Mouse (Mus musculus) lung, embryonic 14.5 days (tissue): ENCODE data around the gene Ptprs. TPM values are rescaled to one million over a fixed set of nuclear protein-coding genes. Genes with fewer than 3 reads are reported as not detected.
"Not testable (repeated sequence)": the region's sequence is repeated elsewhere in the genome, so short reads cannot be mapped to it uniquely, and the experiment has no call there.

Source experiments
- ATAC-seq: fragments of 200-750 bp; cut with Nextera tagmentation; 2 replicates; pipeline ENCODE4 v1.8.0; 2017; ENCODE audit warnings: mild to moderate bottlenecking, moderate TSS enrichment, moderate library complexity; ENCODE audit not compliant: insufficient read depth
- DNase-seq: peaks from one replicate; pipeline ENCODE4 v3.0.0-alpha.2; 2015
- H3K27ac ChIP-seq: fragments of 300-500 bp; sonication (generic); 2 replicates; pipeline ENCODE4 v1.5.1; 2014; ENCODE audit warnings: low read depth, mild to moderate bottlenecking, moderate library complexity
- H3K27me3 ChIP-seq: fragments of 300-500 bp; sonication (generic); 2 replicates; pipeline ENCODE4 v1.6.1; 2014; ENCODE audit warnings: low read length, control low read depth; ENCODE audit not compliant: insufficient read depth
- H3K36me3 ChIP-seq: fragments of 300-500 bp; sonication (generic); 2 replicates; pipeline ENCODE4 v1.6.1; 2014; ENCODE audit warnings: control low read depth; ENCODE audit not compliant: insufficient read depth
- H3K4me1 ChIP-seq: fragments of 300-500 bp; sonication (generic); 2 replicates; pipeline ENCODE4 v1.6.1; 2014; ENCODE audit warnings: antibody characterized with exemption, control low read depth; ENCODE audit not compliant: insufficient read depth
- H3K4me2 ChIP-seq: fragments of 300-500 bp; sonication (generic); 2 replicates; pipeline ENCODE4 v1.6.1; 2014; ENCODE audit warnings: mild to moderate bottlenecking
- H3K4me3 ChIP-seq: fragments of 300-500 bp; sonication (generic); 2 replicates; pipeline ENCODE4 v1.5.1; 2014; ENCODE audit warnings: low read depth, low read length
- H3K9ac ChIP-seq: fragments of 300-500 bp; sonication (generic); 2 replicates; pipeline ENCODE4 v1.6.1; 2014
- H3K9me3 ChIP-seq: fragments of 300-500 bp; sonication (generic); 2 replicates; pipeline ENCODE4 v1.6.1; 2016; ENCODE audit warnings: low read depth, low read length, control low read depth
- CTCF ChIP-seq: IDR thresholded peaks from 2 replicates; pipeline ENCODE4 v1.5.1; 2016; ENCODE audit warnings: antibody characterized with exemption, low read depth
- WGBS: fragments of 180-500 bp; shearing (Covaris S2); extraction: QIAGEN DNeasy Blood & Tissue Kit; methylation state at CpG from one replicate; pipeline ENCODE4 v1.1.7; 2014; 5-methylcytosine and 5-hydroxymethylcytosine counted together
- polyA plus RNA-seq: library from polyadenylated mRNA; unstranded; fragments of >200 nt; fragmentation: Nextera tagmentation; extraction: Ambion mirVana; gene quantifications from 2 replicates; pipeline ENCODE4 v1.2.1, GENCODE M21; 2014

The Ptprs gene
- polyA plus RNA-seq, 1 experiment from 2014 or later, result 112 TPM

DNA sequence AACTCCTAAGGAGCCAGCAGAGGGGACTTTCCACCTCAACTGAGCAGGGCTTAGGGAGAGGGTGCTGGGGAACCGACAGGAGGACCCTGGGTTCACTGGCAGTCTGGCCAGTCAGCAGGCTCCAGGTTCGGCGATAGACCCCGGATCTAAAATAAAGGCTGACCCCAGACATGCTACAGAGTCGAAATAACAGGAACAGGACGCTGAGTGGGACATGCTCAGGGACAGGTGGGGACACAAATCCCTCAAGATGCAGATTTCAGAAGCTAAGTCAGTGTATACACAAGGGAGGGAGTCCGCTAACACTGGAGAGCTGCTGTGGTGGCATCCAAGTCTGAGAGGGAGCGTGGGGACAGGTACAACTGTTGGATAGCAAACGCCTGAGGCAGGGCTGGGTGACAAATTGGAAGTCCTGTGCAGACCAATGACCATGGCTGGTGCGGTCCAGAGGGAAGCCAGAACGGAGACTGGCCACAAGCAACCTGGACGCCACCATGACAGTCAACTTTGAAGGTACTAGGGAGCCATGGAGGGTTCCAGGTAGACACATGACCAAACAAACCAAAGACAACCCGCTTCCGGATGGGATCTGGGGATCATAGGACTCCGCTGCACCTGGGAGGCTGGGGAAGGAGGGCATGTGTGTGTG, 30.3 kb upstream of the Ptprs start:
- no peaks in the 10 kb centered on the region for H3K36me3 ChIP-seq
- peaks cover 31% of the 10 kb centered on the region for H3K27me3 ChIP-seq
- H3K27ac ChIP-seq, result no peak overlapping the region
- peak overlapping the region; percentile 71 for H3K9ac ChIP-seq
- H3K4me1 ChIP-seq, result no peaks in the 10 kb centered on the region
- H3K4me3 ChIP-seq, result peak overlapping the region; percentile 56
- peak overlapping the region; percentile 90 for H3K4me2 ChIP-seq
- ATAC-seq (no peak), DNase-seq (no peak)
- no peaks in the 10 kb centered on the region for H3K9me3 ChIP-seq
- 54% methylated on average over 15 of the region's 15 CpGs for WGBS
- TF ChIP-seq CTCF, result no peak

DNA sequence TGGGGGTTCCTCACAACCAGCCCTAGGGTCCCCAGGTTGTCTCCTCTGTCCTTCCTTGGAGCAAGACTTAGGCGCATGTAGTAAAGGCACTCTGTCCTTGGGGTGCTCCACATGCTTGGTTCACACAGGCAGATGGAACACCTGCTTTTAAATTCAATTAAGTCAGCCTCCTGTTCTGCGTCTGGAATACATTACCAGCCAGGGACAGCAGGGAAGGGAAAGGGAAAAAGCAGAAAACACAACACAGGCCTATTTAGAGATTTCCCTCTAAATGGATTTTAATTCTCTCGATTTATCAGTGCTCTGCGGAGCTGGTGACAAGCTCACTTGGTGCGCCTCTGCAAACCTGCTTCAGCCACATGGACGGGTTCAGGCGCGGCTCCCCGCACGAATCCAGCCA, 29.1 kb upstream of the Ptprs start:
- Histone ChIP-seq H3K9ac (no peak overlapping the region), H3K4me2 (no peak overlapping the region), H3K9me3 (no peaks in the 10 kb centered on the region), H3K4me3 (no peak overlapping the region), H3K27ac (no peak overlapping the region), H3K27me3 (peaks cover 20% of the 10 kb centered on the region), H3K4me1 (no peaks in the 10 kb centered on the region), H3K36me3 (no peaks in the 10 kb centered on the region)
- ATAC-seq (no peak), DNase-seq (no peak)
- no peak for TF ChIP-seq CTCF
- 79% methylated on average over 10 of the region's 10 CpGs for WGBS

- no peaks in the 10 kb centered on the region for H3K27me3 ChIP-seq
- ATAC-seq (peak; percentile 85), DNase-seq (peak; percentile 88)
- no peak for TF ChIP-seq CTCF
- H3K27ac ChIP-seq, result no peak overlapping the region
- H3K4me1 ChIP-seq, result no peaks in the 10 kb centered on the region
- no peaks in the 10 kb centered on the region for H3K9me3 ChIP-seq
- no peak overlapping the region for H3K4me3 ChIP-seq
- H3K9ac ChIP-seq, result no peak overlapping the region
- WGBS, result 27% methylated on average over 9 of the region's 9 CpGs
- H3K36me3 ChIP-seq, result no peaks in the 10 kb centered on the region
- H3K4me2 ChIP-seq, result no peak overlapping the region
Measured at GRCm38 (mm10) chr17:56502526-56502925, 26.2 kb upstream of the Ptprs start.

- DNase-seq, H3K27ac ChIP-seq, H3K4me2 ChIP-seq, H3K36me3 ChIP-seq, H3K4me3 ChIP-seq, H3K4me1 ChIP-seq, ATAC-seq, H3K9me3 ChIP-seq, H3K27me3 ChIP-seq, H3K9ac ChIP-seq: not testable (repeated sequence)
- WGBS, result 50% methylated on average over 2 of the region's 2 CpGs
Measured at GRCm38 (mm10) chr17:56501635-56502400, 25.5 kb upstream of the Ptprs start.

GRCm38 (mm10) chr17:56499229-56499628, 22.9 kb upstream of the Ptprs start:
- Histone ChIP-seq H3K9ac (no peak overlapping the region), H3K36me3 (no peaks in the 10 kb centered on the region), H3K27ac (no peak overlapping the region), H3K4me2 (no peak overlapping the region), H3K27me3 (no peaks in the 10 kb centered on the region), H3K4me1 (no peaks in the 10 kb centered on the region), H3K9me3 (peaks cover 10% of the 10 kb centered on the region; the same call in 1 of the 2 replicates), H3K4me3 (no peak overlapping the region)
- WGBS, result 76% methylated on average over 5 of the region's 5 CpGs
- no peak for TF ChIP-seq CTCF
- DNase-seq, result no peak
- no peak for ATAC-seq

DNA sequence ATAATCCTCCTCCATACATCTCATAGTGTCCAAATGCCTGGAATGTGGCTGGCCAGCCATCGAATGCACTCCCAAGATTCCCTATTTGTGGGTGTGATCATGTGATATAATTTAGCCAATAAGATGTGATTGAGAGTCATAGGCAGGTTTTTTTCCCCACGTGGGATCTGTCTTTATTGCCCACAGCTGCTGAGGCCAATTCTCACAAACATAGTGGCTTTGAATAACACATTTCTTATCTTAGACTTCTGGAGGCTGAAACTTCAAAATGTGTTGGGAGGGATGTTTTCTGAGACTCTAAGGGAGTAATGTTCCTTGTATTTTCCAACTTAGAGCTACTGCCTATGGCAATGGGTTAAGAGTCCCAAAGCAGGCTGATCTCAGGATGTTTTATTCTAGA, 18.2 kb upstream of the Ptprs start:
- H3K9ac ChIP-seq, result no peak overlapping the region
- DNase-seq (no peak), ATAC-seq (no peak)
- no peaks in the 10 kb centered on the region for H3K36me3 ChIP-seq
- no peak for TF ChIP-seq CTCF
- no peak overlapping the region for H3K4me3 ChIP-seq
- H3K27ac ChIP-seq, result no peak overlapping the region
- no peaks in the 10 kb centered on the region for H3K4me1 ChIP-seq
- WGBS, result 52% methylated on average over 2 of the region's 2 CpGs
- no peak overlapping the region for H3K4me2 ChIP-seq
- peaks cover 28% of the 10 kb centered on the region; the same call in 1 of the 2 replicates for H3K9me3 ChIP-seq
- no peaks in the 10 kb centered on the region for H3K27me3 ChIP-seq

DNA sequence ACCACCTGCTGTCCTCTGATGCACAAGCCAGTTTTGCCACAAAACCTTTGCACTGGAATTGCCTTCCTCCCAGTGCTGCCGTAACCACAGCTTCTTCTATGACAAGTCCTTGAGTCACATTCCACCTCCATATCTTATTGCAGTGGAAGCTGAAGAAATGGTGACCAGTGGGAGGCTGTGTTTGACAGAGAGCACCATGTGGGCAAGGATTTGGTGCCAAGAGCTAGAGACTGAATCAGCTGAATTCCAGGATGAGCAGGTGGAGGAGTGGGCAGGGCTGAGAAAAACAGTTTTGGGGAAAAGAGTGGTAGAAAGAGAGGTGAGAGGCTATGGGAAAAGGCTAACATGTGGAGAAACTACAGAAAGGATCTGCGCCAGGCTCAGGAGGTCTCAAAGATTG, 17.6 kb upstream of the Ptprs start:
- Histone ChIP-seq H3K4me2 (no peak overlapping the region), H3K4me1 (no peaks in the 10 kb centered on the region), H3K9ac (no peak overlapping the region), H3K4me3 (no peak overlapping the region), H3K9me3 (peaks cover 28% of the 10 kb centered on the region; the same call in 1 of the 2 replicates), H3K27me3 (no peaks in the 10 kb centered on the region), H3K36me3 (no peaks in the 10 kb centered on the region), H3K27ac (no peak overlapping the region)
- ATAC-seq, result no peak
- no peak for TF ChIP-seq CTCF
- no peak for DNase-seq
- WGBS, result 99% methylated on average over 2 of the region's 2 CpGs
